Mouse (Mus musculus): ENCODE data around the gene Lifr. TPM values are rescaled to one million over a fixed set of nuclear protein-coding genes. Genes with fewer than 3 reads are reported as not detected.
A peak's percentile ranks its signal among the peaks of the same experiment; 100 is the strongest.

The Lifr gene
- polyA plus RNA-seq, 1 experiment, result 14.8 TPM

- Histone ChIP-seq H3K79me2 (ENCODE audit: control insufficient read depth, insufficient read depth) (no peaks in the 10 kb centered on the region), H3K36me3 (ENCODE audit: control insufficient read depth, insufficient read depth) (peaks cover 7% of the 10 kb centered on the region), H3K4me3 (no peak overlapping the region), H3K4me2 (ENCODE audit: low read depth) (no peak overlapping the region), H3ac (ENCODE audit: control insufficient read depth, insufficient read length) (no peak overlapping the region), H3K27me3 (ENCODE audit: control insufficient read depth, insufficient read depth, insufficient read length) (no peaks in the 10 kb centered on the region)
- no peak for TF ChIP-seq SRF (IDR thresholded peaks at IDR 0.05; ENCODE audit: control insufficient read depth, insufficient read length, low read depth)
- no peak for TF ChIP-seq MAX (IDR thresholded peaks at IDR 0.05; ENCODE audit: low read depth)
- no peak for TF ChIP-seq E2F4 (IDR thresholded peaks at IDR 0.05; ENCODE audit: insufficient read depth)
These were observed 107.4 kb downstream of the Lifr start for GRCm38 (mm10) chr15:7197652-7198445.

- H3K27me3 ChIP-seq (ENCODE audit: control insufficient read depth, insufficient read depth, insufficient read length), result no peaks in the 10 kb centered on the region
- no peak overlapping the region for H3K4me2 ChIP-seq (ENCODE audit: low read depth)
- H3K4me3 ChIP-seq, result no peak overlapping the region
- no peaks in the 10 kb centered on the region for H3K79me2 ChIP-seq (ENCODE audit: control insufficient read depth, insufficient read depth)
- no peak overlapping the region for H3ac ChIP-seq (ENCODE audit: control insufficient read depth, insufficient read length)
- peaks cover 7% of the 10 kb centered on the region for H3K36me3 ChIP-seq (ENCODE audit: control insufficient read depth, insufficient read depth)
- TF ChIP-seq SRF (IDR thresholded peaks at IDR 0.05; ENCODE audit: control insufficient read depth, insufficient read length, low read depth), result no peak
- TF ChIP-seq TCF12 (IDR thresholded peaks at IDR 0.05; ENCODE audit: insufficient read depth, poor library complexity, severe bottlenecking), result no peak
- TF ChIP-seq POLR2A (IDR thresholded peaks at IDR 0.05; ENCODE audit: insufficient read length, low read depth), result no peak
These were observed 108.4 kb downstream of the Lifr start for GRCm38 (mm10) chr15:7198816-7199215.

GRCm38 (mm10) chr15:7200286-7200685 is 109.9 kb downstream of the Lifr start:
- H3ac ChIP-seq (ENCODE audit: control insufficient read depth, insufficient read length), result no peak overlapping the region

GRCm38 (mm10) chr15:7201421-7202380 is 111.3 kb downstream of the Lifr start:
- H3K4me2 ChIP-seq (ENCODE audit: low read depth), result no peak overlapping the region
- H3K36me3 ChIP-seq (ENCODE audit: control insufficient read depth, insufficient read depth), result no peaks in the 10 kb centered on the region
- TF ChIP-seq TCF12 (IDR thresholded peaks at IDR 0.05; ENCODE audit: insufficient read depth, poor library complexity, severe bottlenecking), result no peak
- TF ChIP-seq TCF3 (IDR thresholded peaks at IDR 0.05; ENCODE audit: insufficient read length, low read depth), result no peak
- no peak for TF ChIP-seq MAX (IDR thresholded peaks at IDR 0.05; ENCODE audit: low read depth)
- TF ChIP-seq MYOD1 (IDR thresholded peaks at IDR 0.05; ENCODE audit: control insufficient read depth in 1 of 3, insufficient read length in 2 of 3, low read depth in 2 of 3), result no peak
- no peak for TF ChIP-seq REST (IDR thresholded peaks at IDR 0.05; ENCODE audit: insufficient read depth, insufficient read length)
- TF ChIP-seq POLR2AphosphoS2 (IDR thresholded peaks at IDR 0.05; ENCODE audit: insufficient read length, low read depth), result no peak
- no peak for TF ChIP-seq E2F4 (IDR thresholded peaks at IDR 0.05; ENCODE audit: insufficient read depth)
- TF ChIP-seq MYOG (IDR thresholded peaks at IDR 0.05; ENCODE audit: control insufficient read depth in 1 of 3, insufficient read depth in 1 of 3, insufficient read length in 2 of 3, low read depth in 2 of 3), result no peak
- no peak for TF ChIP-seq CEBPB (IDR thresholded peaks at IDR 0.05; ENCODE audit: insufficient read depth, poor library complexity, severe bottlenecking)
- no peak for TF ChIP-seq SRF (IDR thresholded peaks at IDR 0.05; ENCODE audit: control insufficient read depth, insufficient read length, low read depth)
- TF ChIP-seq USF1 (IDR thresholded peaks at IDR 0.05; ENCODE audit: low read depth), result no peak
- TF ChIP-seq POLR2A (IDR thresholded peaks at IDR 0.05; ENCODE audit: insufficient read length, low read depth), result no peak
- H3K4me3 ChIP-seq, result no peak overlapping the region
- H3K79me2 ChIP-seq (ENCODE audit: control insufficient read depth, insufficient read depth), result no peaks in the 10 kb centered on the region
- H3ac ChIP-seq (ENCODE audit: control insufficient read depth, insufficient read length), result no peak overlapping the region
- H3K27me3 ChIP-seq (ENCODE audit: control insufficient read depth, insufficient read depth, insufficient read length), result no peaks in the 10 kb centered on the region

More at GRCm38 (mm10) chr15:7200286-7200685, 109.9 kb downstream of the Lifr start:
- H3K4me3 ChIP-seq, result no peak overlapping the region
- H3K79me2 ChIP-seq (ENCODE audit: control insufficient read depth, insufficient read depth), result no peaks in the 10 kb centered on the region
- H3K4me2 ChIP-seq (ENCODE audit: low read depth), result peak overlapping the region; percentile 33
- no peaks in the 10 kb centered on the region for H3K27me3 ChIP-seq (ENCODE audit: control insufficient read depth, insufficient read depth, insufficient read length)
- peak; percentile 34 for TF ChIP-seq TCF12 (IDR thresholded peaks at IDR 0.05; ENCODE audit: insufficient read depth, poor library complexity, severe bottlenecking)
- no peak for TF ChIP-seq CEBPB (IDR thresholded peaks at IDR 0.05; ENCODE audit: insufficient read depth, poor library complexity, severe bottlenecking)
- TF ChIP-seq E2F4 (IDR thresholded peaks at IDR 0.05; ENCODE audit: insufficient read depth), result no peak
- no peak for TF ChIP-seq TCF3 (IDR thresholded peaks at IDR 0.05; ENCODE audit: insufficient read length, low read depth)
- TF ChIP-seq POLR2A (IDR thresholded peaks at IDR 0.05; ENCODE audit: insufficient read length, low read depth), result no peak
- TF ChIP-seq MAX (IDR thresholded peaks at IDR 0.05; ENCODE audit: low read depth), result no peak
- TF ChIP-seq SRF (IDR thresholded peaks at IDR 0.05; ENCODE audit: control insufficient read depth, insufficient read length, low read depth), result no peak
- peak in 1 of 3 experiments; percentile 33 for TF ChIP-seq MYOG (IDR thresholded peaks at IDR 0.05; ENCODE audit: control insufficient read depth in 1 of 3, insufficient read depth in 1 of 3, insufficient read length in 2 of 3, low read depth in 2 of 3)
- peak; percentile 43 to 96 (median 94) for TF ChIP-seq MYOD1 (IDR thresholded peaks at IDR 0.05; ENCODE audit: control insufficient read depth in 1 of 3, insufficient read length in 2 of 3, low read depth in 2 of 3)
- no peaks in the 10 kb centered on the region for H3K36me3 ChIP-seq (ENCODE audit: control insufficient read depth, insufficient read depth)

GRCm38 (mm10) chr15:7202981-7203380 is 112.6 kb downstream of the Lifr start:
- Histone ChIP-seq H3K4me3 (no peak overlapping the region), H3ac (ENCODE audit: control insufficient read depth, insufficient read length) (no peak overlapping the region), H3K79me2 (ENCODE audit: control insufficient read depth, insufficient read depth) (no peaks in the 10 kb centered on the region), H3K36me3 (ENCODE audit: control insufficient read depth, insufficient read depth) (no peaks in the 10 kb centered on the region), H3K27me3 (ENCODE audit: control insufficient read depth, insufficient read depth, insufficient read length) (no peaks in the 10 kb centered on the region), H3K4me2 (ENCODE audit: low read depth) (no peak overlapping the region)
- TF ChIP-seq CEBPB (IDR thresholded peaks at IDR 0.05; ENCODE audit: insufficient read depth, poor library complexity, severe bottlenecking), result no peak
- no peak for TF ChIP-seq TCF3 (IDR thresholded peaks at IDR 0.05; ENCODE audit: insufficient read length, low read depth)
- TF ChIP-seq SRF (IDR thresholded peaks at IDR 0.05; ENCODE audit: control insufficient read depth, insufficient read length, low read depth), result no peak
- TF ChIP-seq TCF12 (IDR thresholded peaks at IDR 0.05; ENCODE audit: insufficient read depth, poor library complexity, severe bottlenecking), result no peak
- TF ChIP-seq MYOD1 (IDR thresholded peaks at IDR 0.05; ENCODE audit: control insufficient read depth in 1 of 3, insufficient read length in 2 of 3, low read depth in 2 of 3), result no peak
- no peak for TF ChIP-seq MYOG (IDR thresholded peaks at IDR 0.05; ENCODE audit: control insufficient read depth in 1 of 3, insufficient read depth in 1 of 3, insufficient read length in 2 of 3, low read depth in 2 of 3)
- TF ChIP-seq E2F4 (IDR thresholded peaks at IDR 0.05; ENCODE audit: insufficient read depth), result no peak
- no peak for TF ChIP-seq POLR2A (IDR thresholded peaks at IDR 0.05; ENCODE audit: insufficient read length, low read depth)
- no peak for TF ChIP-seq MAX (IDR thresholded peaks at IDR 0.05; ENCODE audit: low read depth)
- TF ChIP-seq USF1 (IDR thresholded peaks at IDR 0.05; ENCODE audit: low read depth), result no peak
- TF ChIP-seq REST (IDR thresholded peaks at IDR 0.05; ENCODE audit: insufficient read depth, insufficient read length), result no peak
- no peak for TF ChIP-seq POLR2AphosphoS2 (IDR thresholded peaks at IDR 0.05; ENCODE audit: insufficient read length, low read depth)

Data from myocyte (in vitro differentiated cells).